Mouse (Mus musculus) erythroblast, embryonic 14.5 days (primary cell): ENCODE measurements around the gene Olfr1499. TPM values are rescaled to one million over a fixed set of nuclear protein-coding genes. Genes with fewer than 3 reads are reported as not detected.

Experiments
- H3K27me3 ChIP-seq: 2 replicates; pipeline ENCODE4 v1.6.1; 2012; ENCODE audit warnings: inconsistent platforms; ENCODE audit not compliant: control insufficient read depth
- H3K36me3 ChIP-seq: 2 replicates; pipeline ENCODE4 v1.6.1; 2012; ENCODE audit warnings: mild to moderate bottlenecking, inconsistent platforms; ENCODE audit not compliant: control insufficient read depth
- H3K4me1 ChIP-seq: 2 replicates; pipeline ENCODE4 v1.6.1; 2012; ENCODE audit warnings: inconsistent platforms; ENCODE audit not compliant: control insufficient read depth
- H3K4me3 ChIP-seq: replicated peaks from 2 replicates; pipeline ENCODE3; 2012; ENCODE audit warnings: moderate library complexity, mild to moderate bottlenecking, inconsistent platforms
- H3K9me3 ChIP-seq: 2 replicates; pipeline ENCODE4 v1.6.1; 2012; ENCODE audit warnings: low read length, inconsistent platforms, mixed read lengths; ENCODE audit not compliant: control insufficient read depth
- GATA1 ChIP-seq: IDR thresholded peaks from 2 replicates; pipeline ENCODE4 v1.6.1; 2012; ENCODE audit warnings: low read length, inconsistent platforms, mixed read lengths
- TAL1 ChIP-seq: IDR thresholded peaks from 3 replicates; pipeline ENCODE4 v1.6.1; 2012; ENCODE audit warnings: low read length, inconsistent platforms, mixed read lengths
- polyA plus RNA-seq: library from polyadenylated mRNA; stranded (reverse); fragments of >175 nt; gene quantifications from 2 replicates; pipeline ENCODE4 v1.2.3, GENCODE M21; 2012

The Olfr1499 gene
- polyA plus RNA-seq, 1 experiment = not detected

DNA sequence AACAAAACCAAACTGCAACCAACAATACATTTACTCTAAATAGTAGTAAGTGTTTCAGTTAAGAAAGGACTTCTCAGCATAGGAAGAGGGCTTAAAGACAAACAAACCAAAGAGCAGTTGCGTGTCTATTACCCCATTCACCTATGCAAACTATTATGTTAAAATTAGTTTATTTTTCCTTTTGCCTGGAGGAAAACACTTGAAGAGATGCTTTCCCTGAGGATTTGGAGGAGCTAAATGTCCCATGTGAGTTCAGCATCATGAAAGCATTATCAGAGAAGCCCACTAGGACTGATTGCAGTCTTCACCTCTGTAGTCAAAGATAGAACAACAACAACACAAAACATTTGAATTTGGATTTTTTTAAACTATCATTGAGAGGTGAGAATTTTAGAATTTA lies 41.7 kb downstream of the Olfr1499 start, which contains the start of gene Olfr1496:
Gene Olfr1496, plus strand, starts transcription at position 301 of the 400 bp plus-strand sequence.
- Histone ChIP-seq H3K4me3 (no peak within 1 kb of the TSS), H3K9me3 (no peaks in the 10 kb centered on the region), H3K27me3 (no peaks in the 10 kb centered on the region), H3K36me3 (no peaks in the 10 kb centered on the region), H3K4me1 (no peaks in the 10 kb centered on the region)
- TF ChIP-seq GATA1 (no peak), TAL1 (no peak)

DNA sequence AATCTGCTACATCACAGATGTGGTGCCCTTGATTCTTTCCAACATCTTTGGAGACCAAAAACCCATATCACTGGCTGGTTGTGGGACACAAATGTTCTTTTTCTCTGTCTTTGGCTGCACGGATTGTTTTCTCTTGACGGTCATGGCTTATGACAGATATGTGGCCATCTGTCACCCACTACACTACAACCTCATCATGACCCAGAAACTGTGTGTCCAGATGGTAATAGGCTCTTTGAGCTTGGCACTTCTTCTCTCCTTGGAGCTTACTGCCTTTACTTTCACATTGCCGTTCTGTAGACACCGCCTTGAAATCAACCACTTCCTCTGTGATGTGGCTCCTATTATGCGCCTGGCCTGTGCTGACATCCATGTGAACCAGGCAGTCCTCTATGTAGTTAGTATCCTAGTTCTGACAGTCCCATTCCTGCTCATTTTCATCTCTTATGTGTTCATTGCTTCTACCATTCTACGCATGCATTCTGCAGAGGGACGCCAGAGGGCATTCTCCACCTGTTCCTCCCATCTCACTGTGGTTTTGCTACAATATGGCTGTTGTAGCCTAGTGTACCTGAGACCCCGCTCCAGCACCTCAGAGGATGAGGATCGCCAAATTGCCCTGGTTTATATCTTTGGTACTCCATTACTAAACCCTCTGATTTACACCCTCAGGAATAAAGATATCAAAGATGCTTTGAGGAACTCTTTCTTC lies 50.5 kb downstream of the Olfr1499 start:
- Histone ChIP-seq H3K4me3 (no peak overlapping the region), H3K4me1 (no peaks in the 10 kb centered on the region), H3K9me3 (peaks cover 4% of the 10 kb centered on the region), H3K36me3 (no peaks in the 10 kb centered on the region), H3K27me3 (no peaks in the 10 kb centered on the region)
- no peak for TF ChIP-seq GATA1
- TF ChIP-seq TAL1 = no peak

DNA sequence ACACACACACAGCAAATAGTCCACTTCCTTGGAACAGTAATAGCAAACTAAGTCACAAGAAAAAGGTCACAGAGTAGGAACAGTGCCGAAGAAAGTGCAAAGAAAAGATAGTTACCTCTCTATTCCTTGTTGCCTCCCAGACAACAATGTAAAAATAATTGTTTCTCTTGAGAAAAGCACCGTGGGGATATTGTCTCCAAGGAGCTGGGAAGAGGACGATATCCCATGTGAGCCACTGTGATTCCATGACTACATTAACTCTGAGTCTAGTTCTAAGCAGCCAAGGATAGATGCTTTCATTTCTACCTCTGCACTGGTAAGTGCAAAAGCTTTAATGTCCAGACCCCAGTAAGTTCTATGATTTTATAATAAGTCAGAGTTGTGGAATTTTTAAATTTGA lies 54.9 kb downstream of the Olfr1499 start, which contains the start of gene Olfr1495:
Gene Olfr1495, plus strand, starts transcription at position 301 of the 400 bp plus-strand sequence.
- Histone ChIP-seq H3K27me3 (no peaks in the 10 kb centered on the region), H3K9me3 (peaks cover 4% of the 10 kb centered on the region), H3K4me1 (no peaks in the 10 kb centered on the region), H3K36me3 (no peaks in the 10 kb centered on the region), H3K4me3 (no peak within 1 kb of the TSS)
- TF ChIP-seq GATA1 (no peak), TAL1 (no peak)

Other genes starting within 250 kb of the Olfr1499 start
- gene Olfr1484, start 235.9 kb downstream of the Olfr1499 start, polyA plus RNA-seq = 0.01 TPM in 1 of 2 replicates, not detected in the other
- gene Olfr1487, start 202.1 kb downstream of the Olfr1499 start, polyA plus RNA-seq = not detected in 2 replicates
- not detected in 2 replicates for gene Olfr1489, start 187.8 kb downstream of the Olfr1499 start, polyA plus RNA-seq
- not detected in 2 replicates for gene Olfr1490, start 168.4 kb downstream of the Olfr1499 start, polyA plus RNA-seq
- not detected in 2 replicates for gene Olfr1491, start 122.2 kb downstream of the Olfr1499 start, polyA plus RNA-seq
- not detected in 2 replicates for gene Olfr1493-ps1, start 96.2 kb downstream of the Olfr1499 start, polyA plus RNA-seq
- not detected in 2 replicates for gene Olfr1494, start 79.7 kb downstream of the Olfr1499 start, polyA plus RNA-seq
- gene Olfr1495, start 54.8 kb downstream of the Olfr1499 start, polyA plus RNA-seq = not detected in 2 replicates
- gene Olfr1496, start 41.6 kb downstream of the Olfr1499 start, polyA plus RNA-seq = not detected in 2 replicates
- gene Olfr1497, start 21.2 kb downstream of the Olfr1499 start, polyA plus RNA-seq = not detected in 2 replicates
- not detected in 2 replicates for gene Olfr1500, start 11.0 kb upstream of the Olfr1499 start, polyA plus RNA-seq
- not detected in 2 replicates for gene Olfr1501, start 31.2 kb upstream of the Olfr1499 start, polyA plus RNA-seq
- not detected in 2 replicates for gene Olfr1502, start 42.3 kb upstream of the Olfr1499 start, polyA plus RNA-seq
- not detected in 2 replicates for gene Olfr1504, start 78.5 kb upstream of the Olfr1499 start, polyA plus RNA-seq
- not detected in 2 replicates for gene Olfr1505, start 94.1 kb upstream of the Olfr1499 start, polyA plus RNA-seq